Mouse (Mus musculus) cerebellum, adult 18-20 months (tissue): ENCODE data around the gene Slc22a20.

Experiments
- DNase-seq, 2 experiments: peaks; one replicate each; pipeline ENCODE4 v3.0.0; 2021

Gene Slc22a20

DNA sequence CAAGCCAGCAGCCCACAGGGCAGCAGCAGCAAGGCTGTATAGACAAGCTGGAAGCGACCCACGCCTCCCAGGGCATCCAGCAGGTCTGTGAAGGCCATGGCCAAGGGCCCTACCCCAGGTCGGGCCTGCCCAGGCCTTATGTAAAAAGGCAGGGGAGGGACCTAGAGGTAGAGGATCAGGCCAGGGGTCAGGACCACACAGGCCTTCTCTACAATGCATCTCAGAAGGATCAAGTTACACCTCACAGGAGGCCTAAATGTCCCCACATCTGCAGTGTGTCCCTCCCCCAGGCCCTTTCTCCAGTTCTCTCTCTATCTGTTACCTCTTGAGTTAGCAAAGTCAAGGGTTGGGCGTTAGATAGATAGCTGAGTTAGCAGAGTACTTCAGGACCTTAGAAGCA is at the start of gene Slc22a20:
TSS of gene Slc22a20 (minus strand) at position 101 of the 400 bp plus-strand sequence.
- DNase-seq: no peak

DNA sequence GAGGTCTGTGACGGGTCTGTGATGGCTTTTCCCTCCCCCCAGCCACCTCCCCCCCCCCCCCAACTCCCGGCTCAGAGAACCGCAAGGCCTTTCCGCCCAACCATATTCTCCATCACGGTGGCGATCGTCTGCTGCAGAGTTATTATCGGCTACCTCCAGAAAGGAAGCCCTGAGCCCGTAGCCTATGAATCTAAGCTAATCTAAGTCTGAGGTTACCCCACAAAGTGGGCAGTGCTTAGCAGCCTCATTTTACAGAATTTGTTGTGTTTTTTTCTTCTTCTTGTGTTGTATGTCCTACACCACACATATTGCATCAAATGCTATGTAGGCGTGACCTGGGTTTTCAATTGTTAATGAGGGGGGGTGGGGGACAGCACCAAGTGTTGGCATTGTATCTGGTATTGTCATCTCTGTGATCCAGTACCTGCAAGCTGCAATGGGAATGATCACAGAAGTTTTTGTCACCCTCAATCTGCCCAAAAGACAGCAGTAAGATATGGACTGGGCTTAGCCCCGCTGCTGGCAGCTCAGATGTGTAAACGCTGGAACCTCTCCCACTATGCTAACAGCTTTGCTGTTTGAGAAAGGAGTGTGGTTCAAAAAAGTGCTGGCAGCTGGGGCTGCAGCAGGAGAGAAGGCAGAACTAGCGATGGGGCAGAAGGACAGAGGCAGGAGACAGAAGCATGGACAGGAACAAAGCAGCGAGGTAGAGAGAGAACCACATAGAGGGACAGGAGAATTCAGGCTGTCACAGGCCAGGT is 44.8 kb upstream of the Slc22a20 start:
- DNase-seq: no peak

DNA sequence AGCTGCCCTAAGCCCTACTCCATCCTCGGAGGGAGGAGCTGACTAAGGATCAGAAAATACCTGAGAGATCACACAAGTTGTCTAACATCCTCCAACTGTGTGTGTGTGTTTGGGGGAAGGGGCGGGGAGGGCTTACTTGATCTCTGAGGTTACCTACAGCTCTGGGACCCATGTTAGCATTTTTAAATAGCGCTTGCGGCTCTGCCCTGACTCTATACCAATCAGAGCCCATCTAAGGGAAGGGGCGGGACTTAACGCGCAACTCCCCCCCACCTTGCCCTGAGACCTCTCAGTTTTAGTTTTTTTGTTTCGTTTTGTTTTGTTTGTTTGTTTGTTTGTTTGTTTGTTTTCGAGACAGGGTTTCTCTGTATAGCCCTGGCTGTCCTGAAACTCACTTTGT is 43.5 kb upstream of the Slc22a20 start:
- DNase-seq: no peak

DNA sequence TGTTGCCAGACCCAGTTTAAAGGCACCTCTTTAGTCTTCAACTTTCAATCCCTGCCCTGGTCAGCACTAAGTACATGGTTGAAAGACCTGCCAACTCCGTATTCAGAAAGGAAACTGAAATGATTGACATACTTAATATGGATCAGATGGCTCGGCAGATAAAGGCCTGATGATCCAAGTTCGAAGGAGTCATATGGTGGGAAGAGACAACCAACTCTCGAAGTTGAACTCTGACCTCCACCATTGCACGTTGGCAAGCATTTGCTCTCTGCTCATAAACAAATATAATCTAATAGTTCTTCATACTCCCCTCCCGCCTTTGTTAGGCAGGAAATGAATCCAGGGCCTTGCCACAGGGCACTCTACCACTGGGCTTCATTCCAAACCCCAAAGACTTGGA is 43.0 kb upstream of the Slc22a20 start:
- no peak for DNase-seq

DNA sequence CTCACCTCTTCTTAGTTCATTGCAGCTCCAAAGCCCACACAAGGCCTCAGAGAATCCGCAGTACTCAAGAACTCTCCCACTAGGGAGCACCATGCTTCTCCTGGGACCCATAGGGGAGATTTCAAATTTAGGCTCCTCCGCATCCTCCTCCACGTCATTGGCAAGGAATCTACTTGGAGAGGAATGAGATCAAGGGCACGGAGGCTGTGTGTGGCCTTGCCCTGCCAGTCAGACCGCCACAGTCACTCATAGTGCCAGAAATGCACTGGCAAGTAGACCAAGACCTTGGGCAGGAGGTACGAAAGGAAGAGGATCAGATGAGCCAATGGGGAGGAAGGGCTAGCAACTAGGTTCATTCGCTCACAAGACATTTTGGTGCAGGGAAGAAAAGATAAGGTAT is 38.0 kb upstream of the Slc22a20 start:
- DNase-seq: no peak

DNA sequence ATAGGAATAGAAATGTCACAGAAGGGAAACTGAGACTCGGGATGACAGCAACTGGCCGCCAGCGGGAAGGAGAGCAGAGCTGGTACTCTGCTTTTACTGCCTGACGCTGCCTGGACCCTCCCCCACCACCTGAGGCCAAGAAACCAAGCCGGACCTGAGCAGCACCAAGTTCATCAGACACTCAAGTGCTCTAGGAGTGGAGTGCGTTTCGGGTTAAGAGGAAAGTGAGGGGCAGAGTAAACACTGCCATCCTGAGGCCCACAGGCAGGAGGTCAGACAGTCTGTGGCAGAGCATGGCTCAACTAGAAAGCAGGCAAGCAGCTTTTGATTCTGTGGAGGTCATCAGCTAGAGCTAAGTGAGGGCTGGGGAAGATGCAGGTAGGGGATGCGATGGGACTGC is 37.1 kb upstream of the Slc22a20 start:
- no peak for DNase-seq

DNA sequence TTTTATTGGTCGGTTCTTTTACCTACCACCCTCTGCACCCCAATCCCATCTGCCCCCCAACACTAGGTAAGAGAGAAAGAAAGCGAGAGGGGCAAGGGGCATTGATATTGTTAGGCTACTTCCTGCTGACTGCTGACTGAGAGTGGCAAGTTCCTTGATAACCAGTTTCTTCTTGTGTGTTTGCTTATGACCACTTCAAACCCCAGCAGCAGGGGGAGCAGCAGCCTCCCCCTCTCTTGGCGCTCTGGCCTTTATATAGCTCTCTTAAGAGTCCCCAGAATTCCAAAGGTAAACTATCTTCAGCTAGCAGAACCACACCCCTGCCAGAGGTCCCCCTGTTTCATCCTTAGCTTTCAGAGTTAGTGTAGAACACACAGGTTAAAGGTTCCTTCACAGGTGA is 34.3 kb upstream of the Slc22a20 start:
- no peak for DNase-seq

DNA sequence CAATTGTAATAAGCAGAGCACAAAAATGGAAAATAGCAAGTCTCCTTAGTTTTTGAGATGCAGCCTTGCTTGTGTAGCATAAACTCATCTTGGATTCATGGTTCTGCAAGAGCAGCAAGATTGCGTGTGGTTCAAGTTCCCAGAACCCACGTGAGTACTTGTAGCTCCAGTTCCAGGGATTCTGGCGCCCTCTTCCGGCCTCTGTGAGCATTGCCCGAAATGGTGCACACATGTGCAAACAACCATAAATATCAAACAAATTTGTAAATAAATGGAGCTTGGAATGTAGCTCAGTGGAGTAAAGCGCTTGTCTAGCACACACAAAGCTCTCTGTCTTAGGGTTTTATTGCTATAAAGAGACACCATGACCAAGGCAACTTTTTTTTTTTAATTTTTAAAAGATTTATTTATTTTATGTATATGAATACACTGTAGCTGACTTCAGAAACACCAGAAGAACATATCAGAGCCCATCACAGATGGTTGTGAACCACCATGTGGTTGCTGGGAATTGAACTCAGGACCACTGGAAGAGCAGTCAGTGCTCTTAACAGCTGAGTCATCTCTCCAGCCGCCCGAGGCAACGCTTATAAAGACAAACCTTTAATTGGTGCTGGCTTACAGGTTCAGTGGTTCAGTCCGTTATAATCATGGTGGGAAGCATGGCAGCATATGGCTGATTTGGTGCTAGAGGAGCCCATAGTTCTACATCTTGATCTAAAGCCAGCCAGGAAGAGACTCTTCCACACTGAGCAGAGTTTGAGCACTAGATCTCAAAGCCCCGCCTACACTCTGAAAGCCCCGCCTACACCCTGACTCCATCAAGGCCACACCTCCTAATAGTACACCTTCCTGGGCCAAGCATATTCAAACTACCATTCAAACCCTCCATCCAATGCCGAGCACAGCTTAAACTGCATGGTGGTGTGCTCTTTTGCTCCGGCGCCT is 32.5 kb upstream of the Slc22a20 start:
- peak; percentile 90 for DNase-seq

DNA sequence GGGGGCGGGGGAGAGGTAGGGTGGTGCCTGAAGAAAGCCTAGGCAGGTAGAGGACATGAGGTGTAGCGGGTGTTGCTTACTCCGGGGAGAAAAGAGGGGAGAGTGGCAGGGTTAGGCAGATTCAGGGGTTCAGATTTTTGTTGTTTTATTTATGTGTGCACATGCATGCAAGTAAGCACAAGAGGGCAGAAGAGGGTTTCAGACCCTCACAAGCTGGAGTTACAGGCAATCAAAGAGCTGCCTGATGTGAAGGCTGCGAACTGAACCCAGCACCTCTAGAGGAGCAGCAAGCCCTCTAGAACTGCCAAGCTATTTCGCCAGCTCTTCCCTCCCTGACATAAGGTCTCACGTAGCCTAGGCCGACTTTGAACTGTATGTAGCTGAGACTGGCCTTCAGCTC is 30.6 kb upstream of the Slc22a20 start:
- DNase-seq: peak in 1 of 2 experiments; percentile 19

DNA sequence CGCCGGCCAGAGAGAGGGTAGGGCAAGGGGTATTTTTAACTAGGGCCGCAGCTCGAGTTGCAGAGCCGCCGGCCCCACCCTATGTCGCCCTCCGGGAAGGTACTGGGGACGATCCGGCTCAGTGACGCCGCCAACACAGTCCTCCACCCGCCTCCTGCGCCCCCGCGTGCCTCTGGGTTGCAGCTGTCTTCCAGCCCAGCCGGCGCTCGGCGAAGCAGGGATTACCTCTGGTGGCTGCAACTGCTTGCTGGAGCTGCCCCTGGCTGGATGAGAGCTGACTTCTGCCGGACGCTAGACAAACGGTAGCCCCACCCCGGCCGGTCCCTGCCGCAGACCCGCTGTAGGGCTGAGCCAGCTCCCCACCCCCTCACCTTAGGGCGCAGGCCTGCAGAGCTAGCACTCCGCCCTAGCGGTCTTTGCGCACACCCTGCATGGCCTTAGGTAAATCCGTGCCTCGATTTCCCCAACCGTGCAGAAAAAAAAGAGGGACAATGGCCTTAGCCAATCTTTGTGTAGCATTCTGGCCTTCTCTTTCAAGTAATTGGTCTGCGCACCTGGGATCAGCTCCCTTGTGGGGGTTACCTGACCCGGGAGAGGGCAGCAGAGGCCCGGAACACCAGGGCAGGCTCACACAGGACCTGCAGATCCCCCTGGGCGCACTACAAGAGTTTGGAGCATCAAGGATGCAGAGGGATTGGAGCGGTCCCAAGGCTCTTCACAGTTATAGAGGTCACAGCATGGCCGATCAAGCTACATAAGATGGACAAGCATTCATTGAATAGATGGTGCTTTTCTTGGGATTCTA is 29.8 kb upstream of the Slc22a20 start, which contains the start of gene Capn1:
TSS of gene Capn1 (minus strand) at position 387 of the 805 bp plus-strand sequence.
- DNase-seq: peak; percentile 68 to 71

DNA sequence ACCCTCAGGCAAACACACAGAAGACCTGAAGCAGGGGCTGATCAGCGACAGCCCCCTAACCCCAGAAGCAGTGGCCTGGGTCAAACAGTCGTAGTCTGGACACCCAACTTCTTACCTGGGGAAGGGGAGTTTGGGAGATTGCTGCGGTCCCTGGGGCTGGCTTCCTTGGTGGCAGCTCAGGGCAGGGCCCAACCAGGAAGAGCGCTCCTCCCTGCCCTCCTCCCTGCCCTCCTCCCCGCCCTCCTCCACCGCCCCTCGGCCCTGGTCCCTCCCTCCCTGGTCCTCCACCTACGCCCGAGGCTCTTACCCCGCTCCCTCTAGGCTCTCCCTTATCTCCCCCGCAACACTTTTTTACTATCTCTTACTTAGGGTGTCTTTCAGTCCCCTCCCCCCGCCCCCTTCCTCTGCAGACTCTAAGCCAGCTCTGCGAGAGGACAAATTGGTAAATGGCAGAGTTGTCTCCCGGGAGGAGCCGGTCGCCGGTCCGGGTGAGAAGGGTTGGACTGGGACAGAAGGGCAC is 29.1 kb upstream of the Slc22a20 start:
- DNase-seq: peak; percentile 47 to 61

DNA sequence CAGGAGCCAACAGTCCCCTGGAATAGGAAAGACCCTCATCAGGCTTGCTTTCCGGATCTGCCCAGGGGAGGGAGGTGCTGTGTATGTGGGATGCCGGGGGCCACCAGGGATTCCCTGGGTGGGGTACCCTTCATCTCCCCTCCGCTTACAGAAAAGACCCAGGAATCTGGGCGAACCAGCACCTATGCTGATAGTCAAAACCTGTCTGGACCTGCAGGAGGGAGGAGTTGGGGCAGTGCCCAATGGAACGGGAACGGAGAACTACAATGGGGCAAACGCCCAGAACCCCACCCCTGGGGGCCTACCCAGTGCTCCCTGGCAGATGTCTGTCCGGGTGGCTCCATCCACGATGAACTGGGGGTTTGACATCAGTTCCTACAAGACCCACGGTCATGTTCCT is 27.7 kb upstream of the Slc22a20 start:
- DNase-seq: no peak

DNA sequence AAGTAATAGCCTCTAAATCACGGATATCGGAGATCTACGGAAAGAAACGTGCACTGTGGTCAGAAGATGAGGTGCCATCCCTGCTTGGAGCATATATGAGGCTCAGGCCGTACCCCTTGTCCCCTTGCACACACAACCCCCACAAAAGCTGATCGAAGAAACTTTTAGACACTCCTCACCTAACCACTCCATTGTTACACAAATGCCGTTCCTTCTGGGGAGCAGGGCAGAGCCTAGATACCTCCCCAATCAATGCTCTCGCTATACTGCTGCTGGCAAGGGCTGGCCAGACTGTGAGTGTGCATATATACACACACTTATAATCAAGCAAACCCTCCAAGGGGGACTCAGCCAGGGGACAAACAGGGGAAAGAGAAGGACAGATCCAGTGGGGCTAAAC is 23.2 kb upstream of the Slc22a20 start:
- no peak for DNase-seq

DNA sequence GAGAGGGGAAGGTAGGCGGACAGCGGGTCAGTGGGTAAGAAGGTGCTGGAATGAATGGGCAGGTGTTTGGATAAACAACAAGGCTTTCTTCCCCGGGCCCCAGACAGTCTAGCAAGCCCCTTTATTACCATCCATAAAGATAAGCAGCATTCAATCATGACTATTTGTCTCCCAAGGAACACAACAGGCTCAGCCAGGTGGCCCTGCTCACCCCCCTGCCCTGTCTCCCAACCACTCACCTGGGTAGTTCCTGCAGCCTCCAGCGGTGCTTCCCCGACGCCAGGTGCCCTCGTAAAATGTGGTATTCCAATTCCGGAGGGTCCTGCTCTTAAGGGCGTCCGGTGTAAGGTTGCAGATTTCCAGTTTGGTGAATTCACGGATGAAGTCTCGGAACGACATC is 21.1 kb upstream of the Slc22a20 start:
- no peak for DNase-seq

DNA sequence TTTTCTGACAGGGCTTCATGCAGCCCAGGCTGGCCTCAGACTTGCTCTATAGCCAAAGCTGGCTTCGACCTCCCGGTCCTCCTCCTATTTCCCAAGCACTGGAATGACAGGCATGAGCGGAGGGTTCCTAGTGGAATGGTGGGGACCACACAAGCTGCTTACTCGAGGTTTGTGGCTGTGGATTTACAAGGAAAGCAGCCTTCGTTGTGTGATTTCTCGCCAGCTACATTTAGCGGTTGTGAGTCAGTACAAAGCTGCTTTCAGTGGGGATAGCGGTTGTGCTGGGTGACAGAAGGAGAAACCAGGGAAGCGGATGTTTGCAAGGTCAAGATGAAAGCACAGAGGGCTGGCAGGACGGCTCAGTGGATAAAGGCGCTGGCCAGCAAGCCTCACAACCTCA is 19.6 kb upstream of the Slc22a20 start:
- no peak for DNase-seq

DNA sequence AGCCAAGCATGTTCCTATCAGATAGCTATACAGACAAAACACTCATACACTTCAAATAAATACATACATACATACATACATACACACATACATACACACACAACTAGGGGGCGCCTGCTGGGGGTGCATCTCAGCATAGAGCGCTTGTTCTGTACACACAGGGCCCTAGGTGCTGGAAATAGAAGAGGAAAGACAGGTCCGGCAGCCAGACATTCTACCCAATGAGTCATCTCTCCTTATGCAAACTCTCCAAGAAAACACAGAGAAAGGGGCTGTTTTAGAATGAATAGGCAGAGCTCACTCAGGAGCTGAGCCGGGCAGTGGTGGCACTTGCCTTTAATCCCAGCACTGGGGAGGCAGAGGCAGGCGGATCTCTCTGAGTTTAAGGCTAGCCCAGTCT is 14.0 kb upstream of the Slc22a20 start:
- no peak for DNase-seq

DNA sequence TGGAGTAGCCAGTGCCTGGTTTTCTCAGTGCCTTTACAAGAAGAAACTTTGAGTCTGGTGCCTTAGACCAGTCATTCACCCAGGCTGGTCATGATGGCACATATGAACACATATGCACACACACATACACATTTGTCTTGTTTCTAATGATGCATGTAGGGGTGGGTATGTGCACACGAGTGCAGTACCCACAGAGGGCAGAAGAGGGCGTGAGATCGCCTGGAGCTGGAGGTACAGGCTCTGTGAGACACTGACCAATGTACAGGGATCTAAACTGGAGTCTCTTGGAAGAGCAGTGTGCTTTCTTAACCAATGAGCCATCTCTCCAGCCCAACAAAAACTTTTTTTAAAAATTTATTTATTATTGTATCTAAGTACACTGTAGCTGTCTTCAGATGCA is 12.2 kb upstream of the Slc22a20 start:
- DNase-seq: no peak

DNA sequence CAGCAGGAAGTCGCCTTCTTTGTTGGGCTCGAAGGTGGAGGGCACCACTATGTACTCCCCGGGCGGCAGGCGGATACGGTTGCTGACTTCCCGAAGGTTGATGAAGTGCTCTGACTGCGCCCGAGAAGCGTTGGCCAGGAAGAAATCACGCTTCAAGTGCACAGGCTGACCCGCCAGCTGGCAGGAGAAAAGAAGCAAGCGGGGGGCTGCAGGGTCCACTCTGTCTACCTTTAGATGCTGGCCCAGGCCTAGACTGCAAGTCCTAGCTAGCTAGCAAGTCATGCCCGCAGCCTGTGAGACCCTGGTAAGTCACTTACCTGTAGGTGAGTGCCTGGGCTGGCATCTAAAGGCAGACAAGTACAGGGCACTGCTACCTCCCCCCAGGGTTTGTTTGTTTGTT is 8.8 kb upstream of the Slc22a20 start:
- no peak for DNase-seq

DNA sequence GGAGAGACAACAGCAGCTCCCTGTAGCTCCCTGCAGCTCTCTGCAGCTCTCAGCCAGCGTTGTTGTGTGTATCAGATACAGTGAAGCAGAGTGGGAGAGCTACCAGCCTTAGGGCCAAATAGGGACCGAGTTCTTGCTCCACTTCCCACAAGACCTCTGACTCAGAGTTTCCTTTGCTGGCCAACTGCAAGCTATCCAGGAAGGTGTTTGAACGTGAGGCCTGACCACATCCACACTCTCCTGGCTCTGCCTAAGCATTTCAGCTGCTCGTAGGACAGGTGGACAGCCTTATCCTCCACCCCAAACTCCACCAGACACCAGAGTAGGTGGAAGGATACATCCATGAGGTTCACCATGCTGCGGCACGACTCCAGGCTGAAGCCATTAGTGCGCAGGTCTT is 6.1 kb upstream of the Slc22a20 start:
- DNase-seq: no peak

DNA sequence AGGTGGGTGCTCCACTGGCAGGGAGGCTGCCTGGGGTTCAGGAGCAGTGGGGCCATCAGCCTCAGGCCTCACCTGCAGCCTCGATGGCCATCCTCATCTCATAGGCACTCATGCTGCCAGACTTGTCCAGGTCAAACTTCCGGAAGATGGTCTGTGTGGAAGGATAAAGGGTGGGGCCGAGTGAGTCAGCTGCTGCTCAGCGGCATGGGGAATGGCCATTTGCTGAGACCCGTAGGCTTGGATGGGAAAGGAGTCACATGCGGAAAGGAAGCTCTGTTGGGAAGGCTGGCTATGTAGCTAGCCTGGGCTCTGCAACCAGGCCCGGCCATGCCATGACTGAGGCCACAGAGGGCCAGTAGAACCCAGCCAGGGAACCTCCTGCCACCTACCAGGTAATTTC is 5.5 kb upstream of the Slc22a20 start:
- no peak for DNase-seq

DNA sequence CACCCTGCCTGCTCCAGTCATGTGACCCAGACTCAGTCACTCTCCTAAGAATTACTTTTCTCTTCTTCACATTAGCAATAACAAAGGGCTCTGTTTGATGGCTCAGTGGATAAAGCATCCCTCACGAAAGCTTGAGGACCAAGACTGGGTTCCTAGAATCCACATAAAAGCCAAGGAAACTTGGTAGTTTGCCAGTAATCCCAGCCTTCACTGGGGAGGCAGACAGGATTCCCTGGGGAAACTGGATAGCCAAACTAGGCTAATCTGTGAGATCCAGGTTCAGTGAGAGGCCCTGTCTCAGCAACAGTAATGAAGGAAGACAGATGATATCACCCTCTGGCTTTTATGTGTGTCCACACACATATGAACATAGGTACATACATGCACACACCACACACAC is 5.0 kb upstream of the Slc22a20 start:
- DNase-seq: no peak

DNA sequence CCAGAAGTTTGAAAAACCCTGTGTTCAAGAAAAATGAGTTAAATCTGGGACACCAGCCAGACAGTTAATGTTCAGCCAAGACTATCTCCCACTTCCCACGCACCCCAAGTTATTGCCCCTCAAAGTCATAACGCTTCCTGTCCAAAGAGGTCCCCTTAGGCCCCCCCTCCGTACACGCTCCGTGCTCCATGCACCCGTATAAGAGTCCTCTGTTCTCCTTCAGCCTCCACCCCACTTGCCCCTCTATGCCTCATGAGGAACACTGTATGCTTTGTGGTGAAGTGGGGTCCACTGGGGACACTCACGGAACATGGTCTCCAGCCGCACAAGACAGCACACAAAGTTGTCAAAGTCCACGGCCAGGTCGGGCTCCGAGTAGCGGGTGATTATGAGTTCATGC is 4.1 kb upstream of the Slc22a20 start:
- DNase-seq: no peak

DNA sequence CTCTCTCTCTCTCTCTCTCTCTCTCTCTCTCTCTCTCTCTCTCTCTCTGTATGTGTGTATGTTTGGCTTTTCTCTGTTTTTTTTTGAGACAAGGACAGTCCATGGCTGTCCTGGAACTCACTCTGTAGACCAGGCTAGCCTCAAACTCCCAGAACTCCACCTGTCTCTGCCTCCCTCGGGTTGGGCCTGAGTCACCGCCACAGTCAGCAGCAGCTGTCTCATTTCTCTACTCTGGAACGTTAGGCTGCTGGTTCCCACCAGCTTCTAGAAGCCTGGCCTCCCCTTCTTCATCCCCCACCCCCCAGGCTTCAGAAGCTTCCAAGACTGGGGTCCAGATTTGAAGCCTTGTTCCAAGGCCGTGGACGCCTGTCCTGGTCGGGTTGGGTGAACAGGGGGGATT is 3.6 kb upstream of the Slc22a20 start:
- no peak for DNase-seq
